Mouse (Mus musculus) heart, adult 2 months (tissue): ENCODE results near the gene Ehmt1.

Source experiments
- CTCF ChIP-seq: fragments of 200-600 bp; IDR thresholded peaks from 2 replicates; pipeline ENCODE4 v1.8.1; 2022; ENCODE audit warnings: antibody characterized with exemption, mild to moderate bottlenecking, moderate library complexity
- POLR2A ChIP-seq: fragments of 200-500 bp; IDR thresholded peaks from 2 replicates; pipeline ENCODE4 v1.6.1; 2011; ENCODE audit warnings: mild to moderate bottlenecking, low read depth, low read length, control low read depth; ENCODE audit not compliant: insufficient read depth

DNA sequence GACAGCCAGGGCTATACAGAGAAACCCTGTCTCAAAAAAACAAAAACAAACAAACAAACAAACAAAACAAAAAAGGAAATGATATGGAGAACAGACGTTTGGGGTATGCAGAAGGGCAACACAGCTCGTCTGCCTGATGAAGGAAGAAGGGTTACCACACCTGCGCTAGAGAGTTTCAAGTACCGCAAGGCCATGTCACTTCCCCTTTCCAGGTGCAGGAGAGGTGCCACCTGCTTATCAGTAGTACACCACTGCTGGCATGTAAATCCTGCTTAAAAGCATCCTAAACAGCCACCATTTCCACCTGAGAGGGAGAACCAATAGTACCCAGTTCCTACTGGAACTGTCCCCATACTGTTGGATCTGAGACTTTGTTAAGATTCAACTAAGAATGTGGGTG, 113.8 kb downstream of the Ehmt1 start:
- TF ChIP-seq CTCF: no peak
- TF ChIP-seq POLR2A: no peak
